Mouse (Mus musculus) hindbrain, embryonic 12.5 days (tissue): Measurements from ENCODE around the gene Atp8a2. TPM values are rescaled to one million over a fixed set of nuclear protein-coding genes. Genes with fewer than 3 reads are reported as not detected.

Experiments used
- ATAC-seq: fragments of 200-750 bp; cut with Nextera tagmentation; 2 replicates; pipeline ENCODE4 v1.8.0; 2017; ENCODE audit warnings: moderate TSS enrichment; ENCODE audit not compliant: low FRiP score
- H3K27ac ChIP-seq: fragments of 300-500 bp; sonication (generic); 2 replicates; pipeline ENCODE4 v1.5.1; 2016; ENCODE audit warnings: mild to moderate bottlenecking
- H3K27me3 ChIP-seq: fragments of 300-500 bp; sonication (generic); 2 replicates; pipeline ENCODE4 v1.6.1; 2016; ENCODE audit warnings: mild to moderate bottlenecking
- H3K36me3 ChIP-seq: fragments of 300-500 bp; sonication (generic); 2 replicates; pipeline ENCODE4 v1.6.1; 2016; ENCODE audit warnings: mild to moderate bottlenecking
- H3K4me1 ChIP-seq: fragments of 300-500 bp; sonication (generic); 2 replicates; pipeline ENCODE4 v1.6.1; 2016
- H3K4me2 ChIP-seq: fragments of 300-500 bp; sonication (generic); replicated peaks from 2 replicates; pipeline ENCODE4 v1.6.1; 2016; ENCODE audit warnings: mild to moderate bottlenecking
- H3K4me3 ChIP-seq: fragments of 300-500 bp; sonication (generic); 2 replicates; pipeline ENCODE4 v1.5.1; 2016; ENCODE audit warnings: mild to moderate bottlenecking
- H3K9ac ChIP-seq: fragments of 300-500 bp; sonication (generic); 2 replicates; pipeline ENCODE4 v1.6.1; 2016; ENCODE audit warnings: mild to moderate bottlenecking, moderate library complexity
- H3K9me3 ChIP-seq: fragments of 300-500 bp; sonication (generic); replicated peaks from 2 replicates; pipeline ENCODE4 v1.6.1; 2016; ENCODE audit warnings: mild to moderate bottlenecking
- WGBS: fragments of 180-500 bp; shearing (Covaris S2); methylation state at CpG from one replicate; pipeline ENCODE4 v1.1.7; 2016; 5-methylcytosine and 5-hydroxymethylcytosine counted together
- polyA plus RNA-seq: library from polyadenylated mRNA; unstranded; fragments of >200 nt; fragmentation: Nextera tagmentation; extraction: Ambion mirVana; gene quantifications from 2 replicates; pipeline ENCODE4 v1.2.1, GENCODE M21; 2016

Atp8a2 gene
- polyA plus RNA-seq, 1 experiment from 2014 or later = 20.7 TPM

- no peaks in the 10 kb centered on the region for H3K4me1 ChIP-seq
- H3K9me3 ChIP-seq = no peaks in the 10 kb centered on the region
- 100% methylated on average over 1 of the region's 1 CpGs for WGBS
- H3K27ac ChIP-seq = no peak overlapping the region
- no peak overlapping the region for H3K4me2 ChIP-seq
- H3K4me3 ChIP-seq = no peak overlapping the region
- no peaks in the 10 kb centered on the region for H3K27me3 ChIP-seq
- no peak overlapping the region for H3K9ac ChIP-seq
- H3K36me3 ChIP-seq = no peaks in the 10 kb centered on the region
- ATAC-seq = no peak
Measured at GRCm38 (mm10) chr14:59657098-59657497, 539.9 kb downstream of the Atp8a2 start.

GRCm38 (mm10) chr14:59656591-59656990 is 540.4 kb downstream of the Atp8a2 start:
- H3K4me3 ChIP-seq = no peak overlapping the region

DNA sequence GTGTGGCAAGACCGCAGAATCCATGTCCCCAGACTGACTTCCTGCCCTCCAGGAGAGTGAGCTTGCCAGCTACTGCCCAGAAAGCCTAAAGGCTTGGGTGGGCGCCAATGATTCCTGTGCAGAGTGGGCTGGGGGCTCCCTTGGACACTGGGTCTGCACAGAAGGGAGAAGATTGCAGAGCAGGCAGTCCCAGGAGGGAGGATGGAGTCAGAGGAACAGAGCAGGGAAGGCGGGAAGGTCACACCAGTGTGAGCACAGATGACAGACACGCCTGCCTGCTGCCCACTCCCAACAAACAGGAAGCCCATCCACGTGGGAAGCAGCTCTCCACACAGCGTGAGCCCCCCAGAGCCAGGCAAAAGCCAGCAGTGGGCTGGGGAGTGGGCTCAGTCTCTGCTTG is 547.6 kb downstream of the Atp8a2 start:
- Histone ChIP-seq H3K27ac (no peak overlapping the region), H3K36me3 (no peaks in the 10 kb centered on the region), H3K9ac (no peak overlapping the region), H3K4me3 (no peak overlapping the region), H3K27me3 (peaks cover 2% of the 10 kb centered on the region; the same call in 1 of the 2 replicates), H3K4me2 (no peak overlapping the region), H3K9me3 (no peaks in the 10 kb centered on the region), H3K4me1 (no peaks in the 10 kb centered on the region)
- WGBS = 68% methylated on average over 6 of the region's 6 CpGs
- ATAC-seq = no peak

More at GRCm38 (mm10) chr14:59656591-59656990, 540.4 kb downstream of the Atp8a2 start:
- Histone ChIP-seq H3K36me3 (no peaks in the 10 kb centered on the region), H3K9me3 (no peaks in the 10 kb centered on the region), H3K9ac (no peak overlapping the region), H3K27me3 (no peaks in the 10 kb centered on the region), H3K4me2 (no peak overlapping the region), H3K4me1 (no peaks in the 10 kb centered on the region), H3K27ac (no peak overlapping the region)
- WGBS = 74% methylated on average over 6 of the region's 6 CpGs
- ATAC-seq = no peak

DNA sequence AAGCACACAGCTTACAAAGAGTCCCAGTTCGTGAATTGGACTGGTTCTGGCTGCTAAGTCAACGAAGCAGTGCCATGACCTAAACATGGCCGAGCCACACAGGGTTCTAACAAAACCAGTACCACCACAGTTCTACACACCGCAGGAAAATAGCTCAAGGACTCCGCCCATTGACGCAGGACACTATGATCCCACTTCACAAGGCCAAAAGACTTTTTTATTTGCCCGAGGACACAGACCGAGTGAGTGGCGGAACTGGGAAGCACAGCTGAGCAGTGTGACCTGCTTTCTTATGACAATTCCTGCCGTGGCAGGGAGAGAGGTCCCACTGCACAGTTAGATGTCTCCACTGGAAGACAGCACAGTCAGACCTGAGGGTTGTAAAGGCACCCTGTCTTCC is 548.4 kb downstream of the Atp8a2 start:
- H3K4me3 ChIP-seq = no peak overlapping the region
- no peak for ATAC-seq
- H3K27me3 ChIP-seq = peaks cover 2% of the 10 kb centered on the region; the same call in 1 of the 2 replicates
- WGBS = 80% methylated on average over 10 of the region's 10 CpGs
- H3K4me1 ChIP-seq = no peaks in the 10 kb centered on the region
- no peaks in the 10 kb centered on the region for H3K9me3 ChIP-seq
- no peak overlapping the region for H3K4me2 ChIP-seq
- no peak overlapping the region for H3K9ac ChIP-seq
- no peaks in the 10 kb centered on the region for H3K36me3 ChIP-seq
- no peak overlapping the region for H3K27ac ChIP-seq

- WGBS = 66% methylated on average over 16 of the region's 16 CpGs
- no peaks in the 10 kb centered on the region for H3K36me3 ChIP-seq
- no peak overlapping the region for H3K27ac ChIP-seq
- no peak overlapping the region for H3K4me2 ChIP-seq
- H3K9me3 ChIP-seq = no peaks in the 10 kb centered on the region
- H3K27me3 ChIP-seq = peaks cover 2% of the 10 kb centered on the region; the same call in 1 of the 2 replicates
- peaks cover 8% of the 10 kb centered on the region for H3K4me1 ChIP-seq
- ATAC-seq = no peak; the same call in 1 of the 2 replicates
- H3K4me3 ChIP-seq = no peak overlapping the region
- H3K9ac ChIP-seq = no peak overlapping the region
Measured at GRCm38 (mm10) chr14:59646826-59647697, 549.9 kb downstream of the Atp8a2 start.

DNA sequence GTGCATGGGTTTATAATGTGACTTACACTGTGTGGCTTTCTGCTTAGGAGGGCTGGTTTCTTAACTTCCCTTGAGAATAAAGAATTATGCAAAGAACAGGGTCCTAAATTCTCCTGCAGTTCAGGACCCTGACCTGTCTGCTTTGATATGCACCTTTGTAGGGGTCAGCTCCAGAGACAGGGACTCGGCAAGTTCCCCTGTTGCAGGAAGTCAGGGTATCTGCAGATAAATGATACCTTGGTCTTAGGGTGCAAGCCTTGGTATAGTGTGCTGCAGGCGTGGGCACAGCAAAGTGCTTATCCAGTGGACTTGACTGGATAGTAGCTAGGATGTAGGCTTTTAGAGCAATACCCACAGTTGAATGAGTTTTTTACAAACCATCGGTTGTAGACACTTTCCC is 552.1 kb downstream of the Atp8a2 start:
- H3K4me1 ChIP-seq = peaks cover 15% of the 10 kb centered on the region
- H3K27me3 ChIP-seq = peaks cover 2% of the 10 kb centered on the region
- H3K9ac ChIP-seq = no peak overlapping the region
- H3K4me2 ChIP-seq = no peak overlapping the region
- ATAC-seq = no peak
- H3K4me3 ChIP-seq = no peak overlapping the region
- no peaks in the 10 kb centered on the region for H3K9me3 ChIP-seq
- no peak overlapping the region for H3K27ac ChIP-seq
- 78% methylated on average over 3 of the region's 3 CpGs for WGBS
- H3K36me3 ChIP-seq = no peaks in the 10 kb centered on the region

DNA sequence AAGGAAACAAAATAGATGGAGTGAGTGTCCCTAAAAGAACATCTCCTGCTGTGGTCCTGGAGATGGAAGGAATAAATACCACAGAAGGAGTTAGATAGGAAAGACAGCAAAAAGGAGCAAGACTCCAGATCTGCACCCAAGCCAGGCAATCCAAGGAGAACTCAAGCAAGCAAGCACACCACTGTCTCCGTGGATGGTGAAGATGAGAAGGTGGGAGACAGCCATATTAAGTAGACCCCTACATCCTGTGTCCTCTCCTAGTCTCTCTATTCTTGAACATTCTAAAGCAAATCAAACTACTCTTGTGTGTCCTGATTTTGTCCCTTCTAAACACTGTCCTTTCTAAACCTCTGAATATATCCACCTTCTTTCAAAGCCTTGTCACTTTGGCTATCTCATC is 552.8 kb downstream of the Atp8a2 start:
- no peak for ATAC-seq
- Histone ChIP-seq H3K9me3 (no peaks in the 10 kb centered on the region), H3K27ac (no peak overlapping the region), H3K4me1 (peaks cover 18% of the 10 kb centered on the region), H3K36me3 (no peaks in the 10 kb centered on the region), H3K4me2 (no peak overlapping the region), H3K4me3 (no peak overlapping the region), H3K9ac (no peak overlapping the region), H3K27me3 (peaks cover 2% of the 10 kb centered on the region)
- WGBS = 64% methylated on average over 1 of the region's 1 CpGs

DNA sequence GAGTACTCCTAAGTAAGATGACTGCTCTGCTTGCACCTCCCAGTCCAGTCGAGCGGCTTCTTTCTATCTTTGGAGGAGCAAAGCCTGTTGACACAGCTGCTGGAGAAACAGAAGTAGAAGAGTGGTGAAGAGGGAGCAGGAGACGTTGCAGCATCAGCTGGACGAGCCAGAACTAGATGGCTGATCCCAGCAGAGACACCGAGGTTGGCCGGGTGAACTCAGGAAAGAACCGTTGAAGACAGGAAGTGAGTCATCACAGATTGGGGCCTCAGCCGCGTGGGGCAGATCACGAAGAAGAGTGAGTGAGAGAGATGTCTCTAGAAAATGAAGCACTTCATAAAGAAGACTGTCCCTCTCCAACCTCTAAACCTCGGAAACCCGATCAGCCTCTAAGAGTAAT is 553.4 kb downstream of the Atp8a2 start:
- Histone ChIP-seq H3K9ac (no peak overlapping the region), H3K4me1 (peaks cover 18% of the 10 kb centered on the region), H3K36me3 (no peaks in the 10 kb centered on the region), H3K9me3 (no peaks in the 10 kb centered on the region), H3K27me3 (peaks cover 2% of the 10 kb centered on the region), H3K4me3 (no peak overlapping the region), H3K4me2 (no peak overlapping the region), H3K27ac (no peak overlapping the region)
- no peak for ATAC-seq
- WGBS = 50% methylated on average over 12 of the region's 12 CpGs

- Histone ChIP-seq H3K4me2 (no peak overlapping the region), H3K27ac (0 out of 2 replicates have a peak overlapping the region, but pooled peaks have one; percentile 17), H3K36me3 (no peaks in the 10 kb centered on the region), H3K9me3 (no peaks in the 10 kb centered on the region), H3K4me1 (peaks cover 18% of the 10 kb centered on the region), H3K4me3 (no peak overlapping the region), H3K9ac (no peak overlapping the region), H3K27me3 (peaks cover 2% of the 10 kb centered on the region)
- 23% methylated on average over 5 of the region's 5 CpGs for WGBS
- peak; percentile 63; the same call in 1 of the 2 replicates for ATAC-seq
Measured at GRCm38 (mm10) chr14:59641856-59642255, 555.1 kb downstream of the Atp8a2 start.

DNA sequence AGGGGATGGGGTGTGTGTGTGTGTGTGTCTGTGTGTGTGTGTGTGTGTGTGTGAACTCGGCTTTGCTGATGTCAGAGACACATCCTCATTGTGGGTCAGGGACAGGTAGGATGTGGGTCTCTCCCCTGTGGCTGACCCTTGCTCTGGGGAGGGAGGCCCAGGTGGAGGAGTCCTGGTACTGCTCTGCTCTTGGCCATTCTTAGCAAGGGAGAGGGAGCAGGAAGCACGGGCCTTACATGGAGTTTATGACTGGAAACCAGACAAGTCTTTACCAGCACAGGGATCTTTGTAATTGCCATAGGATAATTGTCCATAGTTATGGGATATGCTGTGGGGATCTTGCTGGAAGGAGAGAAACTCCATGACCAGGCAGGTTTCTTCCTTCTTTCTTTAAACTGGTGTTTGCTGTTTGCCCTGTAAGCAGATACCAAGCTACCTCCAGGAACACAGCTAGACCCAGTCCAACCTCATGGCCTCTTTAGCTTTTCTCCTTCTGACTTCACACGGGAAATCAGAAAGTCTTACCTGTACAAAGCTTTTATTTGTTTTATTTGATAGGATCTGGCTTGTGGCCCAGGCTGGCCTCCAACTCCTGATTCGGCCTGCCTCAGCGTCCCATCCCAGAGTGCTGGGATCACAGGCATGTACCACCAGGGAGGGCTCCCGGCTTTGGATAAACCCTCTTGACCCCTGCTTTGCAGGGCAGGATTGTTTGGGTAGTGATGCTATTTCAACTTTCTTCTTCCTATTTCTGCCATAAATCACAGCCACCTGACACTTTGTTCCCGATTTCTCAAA is 557.9 kb downstream of the Atp8a2 start:
- Histone ChIP-seq H3K36me3 (no peaks in the 10 kb centered on the region), H3K4me2 (no peak overlapping the region), H3K9me3 (no peaks in the 10 kb centered on the region), H3K9ac (no peak overlapping the region), H3K4me1 (peaks cover 18% of the 10 kb centered on the region), H3K4me3 (no peak overlapping the region), H3K27ac (no peak overlapping the region), H3K27me3 (no peaks in the 10 kb centered on the region; the same call in 1 of the 2 replicates)
- WGBS = 68% methylated on average over 7 of the region's 7 CpGs
- ATAC-seq = no peak

DNA sequence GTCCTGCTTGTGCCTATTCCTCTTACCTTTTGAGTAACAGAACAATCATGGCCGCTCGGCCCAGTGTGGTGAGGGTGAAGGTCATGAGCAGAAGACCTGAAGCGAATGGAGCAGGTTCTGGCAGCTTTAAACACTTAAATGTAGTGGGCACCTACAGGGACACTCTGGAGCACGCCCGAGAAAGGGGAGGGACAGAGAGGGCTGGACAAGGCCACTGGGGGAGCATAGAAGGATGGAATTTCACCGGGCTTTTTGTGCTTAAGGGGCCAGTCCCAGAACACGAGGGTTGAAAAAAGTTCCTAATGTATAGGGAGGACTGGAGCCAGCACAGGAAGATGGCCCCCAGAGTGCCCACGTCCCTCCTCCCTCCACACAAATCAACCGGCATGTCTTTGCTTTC is 563.0 kb downstream of the Atp8a2 start:
- no peak overlapping the region for H3K4me3 ChIP-seq
- H3K9me3 ChIP-seq = no peaks in the 10 kb centered on the region
- no peak overlapping the region for H3K9ac ChIP-seq
- ATAC-seq = no peak
- 0 out of 2 replicates have a peak, but pooled peaks cover 2% of the 10 kb centered on the region for H3K4me1 ChIP-seq
- H3K4me2 ChIP-seq = no peak overlapping the region
- H3K27me3 ChIP-seq = no peaks in the 10 kb centered on the region
- H3K36me3 ChIP-seq = 0 out of 2 replicates have a peak, but pooled peaks cover 2% of the 10 kb centered on the region
- WGBS = 78% methylated on average over 9 of the region's 9 CpGs
- no peak overlapping the region for H3K27ac ChIP-seq

DNA sequence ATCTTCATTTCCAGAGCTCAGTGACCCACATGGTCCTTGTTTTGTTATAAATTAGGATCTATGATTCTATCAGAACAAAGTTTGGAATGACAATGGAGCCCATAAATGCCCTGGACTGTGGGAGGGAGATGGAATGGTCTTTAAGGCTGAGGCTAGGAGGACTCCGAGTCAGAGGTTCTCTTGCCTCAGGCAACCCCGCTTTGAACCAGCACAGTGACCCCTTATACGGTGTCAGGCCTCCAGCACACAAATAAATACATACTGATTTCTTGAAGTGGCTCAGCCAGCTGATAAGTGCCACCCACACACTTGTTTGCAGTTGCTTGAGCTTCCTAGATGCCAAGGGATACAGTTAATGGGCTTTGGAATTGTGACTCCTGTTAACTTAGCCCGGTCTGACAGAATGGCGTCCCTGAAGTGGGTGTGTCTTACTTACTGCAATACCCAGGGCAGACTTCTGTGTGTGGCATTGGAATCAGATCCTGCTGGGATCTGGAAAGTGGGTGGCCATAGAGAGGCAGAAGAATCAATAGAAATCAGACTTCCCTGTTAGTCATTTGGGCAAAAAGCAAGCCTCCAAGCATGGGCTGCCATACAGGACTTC is 563.6 kb downstream of the Atp8a2 start:
- H3K27ac ChIP-seq = no peak overlapping the region
- WGBS = 81% methylated on average over 5 of the region's 5 CpGs
- ATAC-seq = no peak

More for the DNA sequence above, 563.6 kb downstream of the Atp8a2 start:
- no peaks in the 10 kb centered on the region for H3K27me3 ChIP-seq
- H3K36me3 ChIP-seq = 0 out of 2 replicates have a peak, but pooled peaks cover 2% of the 10 kb centered on the region
- H3K4me3 ChIP-seq = no peak overlapping the region
- 0 out of 2 replicates have a peak, but pooled peaks cover 2% of the 10 kb centered on the region for H3K4me1 ChIP-seq
- H3K4me2 ChIP-seq = no peak overlapping the region
- no peak overlapping the region for H3K9ac ChIP-seq
- no peaks in the 10 kb centered on the region for H3K9me3 ChIP-seq
